In the genomic region with DNA sequence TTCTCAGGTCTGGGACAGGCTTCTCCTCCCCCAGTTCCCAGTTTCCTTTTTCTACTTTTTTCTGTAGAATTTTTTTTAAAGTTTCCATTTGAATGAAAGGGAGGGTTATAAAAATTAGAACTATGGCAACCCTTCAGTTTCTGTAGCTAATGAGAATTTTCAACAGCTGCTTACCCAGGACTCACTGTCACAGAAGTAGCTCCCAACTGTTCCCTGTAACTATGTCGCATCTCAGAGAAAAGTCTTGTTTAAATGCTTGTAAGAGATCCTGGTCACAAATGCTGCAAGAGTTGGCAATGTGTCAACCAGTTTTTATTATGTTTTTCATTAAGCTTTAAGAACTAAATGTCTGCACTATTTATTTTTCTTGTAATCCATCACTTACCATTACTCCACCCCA, we compare ENCODE assay signal across 28 mouse cellular contexts.
DNase-seq lines count a peak whose midpoint lies in the region; ATAC-seq and TF ChIP-seq lines count a peak whose summit lies in the region.
"Had no signal": no experiment of that assay in that cellular context is flagged by ENCODE, and none has a peak within 500 bp of the region (broad histone marks: within the 10 kb centered on the region; RNA-seq: fewer than 3 reads in every experiment).

No protein-coding gene starts in this region.

- no peaks in the 10 kb centered on the region for H3K9me3 ChIP-seq in heart, embryonic 12.5 days (replicated peaks)
- no peaks in the 10 kb centered on the region for H3K9me3 ChIP-seq in lung, embryonic 14.5 days (ENCODE audit: low read depth, low read length)
- H3K9me3 ChIP-seq in midbrain, postnatal 0 days (ENCODE audit: low read length) = no peaks in the 10 kb centered on the region
- H3K9me3 ChIP-seq: embryonic facial prominence, embryonic 12.5 days; embryonic facial prominence, embryonic 15.5 days; forebrain, embryonic 10.5 days; forebrain, embryonic 12.5 days; G1E had no signal

- TF ChIP-seq CTCF in layer of hippocampus, adult 2 months (conservative IDR thresholded peaks at IDR 0.05) = no peak
- no peak for TF ChIP-seq CTCF in lung, embryonic 14.5 days (IDR thresholded peaks at IDR 0.05; ENCODE audit: low read depth)
- no peak for TF ChIP-seq CTCF in midbrain, postnatal 0 days (IDR thresholded peaks at IDR 0.05)

- no peak overlapping the region for H3K9ac ChIP-seq in heart, embryonic 12.5 days
- H3K9ac ChIP-seq in lung, embryonic 14.5 days = no peak overlapping the region
- H3K9ac ChIP-seq in midbrain, postnatal 0 days (replicated peaks; ENCODE audit: low read length, poor library complexity, severe bottlenecking) = no peak overlapping the region
- H3K9ac ChIP-seq: embryonic facial prominence, embryonic 12.5 days; embryonic facial prominence, embryonic 15.5 days; forebrain, embryonic 12.5 days had no signal

- H3K4me1 ChIP-seq in heart, embryonic 12.5 days (replicated peaks) = peaks cover 11% of the 10 kb centered on the region
- H3K4me1 ChIP-seq in lung, embryonic 14.5 days (ENCODE audit: insufficient read depth) = no peaks in the 10 kb centered on the region
- no peaks in the 10 kb centered on the region for H3K4me1 ChIP-seq in midbrain, postnatal 0 days (ENCODE audit: insufficient read depth, low read length)
- H3K4me1 ChIP-seq: embryonic facial prominence, embryonic 12.5 days; embryonic facial prominence, embryonic 15.5 days had no signal

- WGBS in heart, embryonic 12.5 days = 93% methylated on average over 1 of the region's 1 CpGs
- 63% methylated on average over 1 of the region's 1 CpGs for WGBS in lung, embryonic 14.5 days
- 86% methylated on average over 1 of the region's 1 CpGs for WGBS in midbrain, postnatal 0 days

- no peak overlapping the region for H3K4me2 ChIP-seq in heart, embryonic 12.5 days
- H3K4me2 ChIP-seq in lung, embryonic 14.5 days = no peak overlapping the region
- H3K4me2 ChIP-seq in midbrain, postnatal 0 days (ENCODE audit: low read depth, low read length, poor library complexity, severe bottlenecking) = no peak overlapping the region
- H3K4me2 ChIP-seq: embryonic facial prominence, embryonic 12.5 days; embryonic facial prominence, embryonic 15.5 days; forebrain, embryonic 12.5 days had no signal

- DNase-seq in heart, adult 11 months = peak; percentile 4
- DNase-seq in layer of hippocampus, adult 2 months (ENCODE audit: low spot score in 2 of 2) = peak in 1 of 2 experiments; percentile 33
- no peak for DNase-seq in layer of hippocampus, adult 11-12 months (ENCODE audit: low spot score)
- peak; percentile 24 for DNase-seq in lung, embryonic 14.5 days
- DNase-seq in lung, postnatal 36 days = no peak
- peak; percentile 37 for DNase-seq in brain, adult 2 months (ENCODE audit: low read depth, low spot score)
- DNase-seq in midbrain, postnatal 0 days (ENCODE audit: low spot score) = no peak
- DNase-seq: adrenal gland, adult 8-10 months; adrenal gland, postnatal 14 days; adrenal gland, postnatal 36 days; cerebellum, adult 11 months; cerebellum, adult 18-20 months; cerebellum, adult 8-10 months; cerebellum, adult 9-11 months; cerebellum, postnatal 14 days; cerebellum, postnatal 36 days; embryo, embryonic 11 days had no signal

- no peak overlapping the region for H3K27ac ChIP-seq in heart, embryonic 12.5 days (ENCODE audit: poor library complexity, severe bottlenecking)
- peak overlapping the region; percentile 76 for H3K27ac ChIP-seq in layer of hippocampus, adult 2 months
- H3K27ac ChIP-seq in lung, embryonic 14.5 days (ENCODE audit: low read depth) = no peak overlapping the region
- no peak overlapping the region for H3K27ac ChIP-seq in midbrain, postnatal 0 days (ENCODE audit: low read depth, low read length)
- H3K27ac ChIP-seq: embryonic facial prominence, embryonic 12.5 days; embryonic facial prominence, embryonic 15.5 days; forebrain, embryonic 10.5 days; forebrain, embryonic 12.5 days had no signal

- no peak for ATAC-seq in heart, embryonic 12.5 days (ENCODE audit: insufficient number of reproducible peaks, low FRiP score)
- ATAC-seq in lung, embryonic 14.5 days (ENCODE audit: insufficient read depth) = no peak
- no peak for ATAC-seq in midbrain, postnatal 0 days (ENCODE audit: low FRiP score)
- ATAC-seq: activated CD4-positive, CD25-positive, alpha-beta regulatory T cell, adult 4 months; forebrain, embryonic 14.5 days; forebrain, embryonic 16.5 days; Patski had no signal

- H3K36me3 ChIP-seq in heart, embryonic 12.5 days = no peaks in the 10 kb centered on the region
- no peaks in the 10 kb centered on the region for H3K36me3 ChIP-seq in lung, embryonic 14.5 days (ENCODE audit: insufficient read depth)
- no peaks in the 10 kb centered on the region for H3K36me3 ChIP-seq in midbrain, postnatal 0 days (ENCODE audit: insufficient read depth, low read length)
- H3K36me3 ChIP-seq: embryonic facial prominence, embryonic 12.5 days; embryonic facial prominence, embryonic 15.5 days; forebrain, embryonic 10.5 days; forebrain, embryonic 12.5 days had no signal

- H3K27me3 ChIP-seq in heart, embryonic 12.5 days (replicated peaks) = no peaks in the 10 kb centered on the region
- H3K27me3 ChIP-seq in lung, embryonic 14.5 days (ENCODE audit: insufficient read depth, low read length) = no peaks in the 10 kb centered on the region
- H3K27me3 ChIP-seq in midbrain, postnatal 0 days (ENCODE audit: insufficient read depth, low read length) = no peaks in the 10 kb centered on the region
- H3K27me3 ChIP-seq: embryonic facial prominence, embryonic 12.5 days; embryonic facial prominence, embryonic 15.5 days; forebrain, embryonic 12.5 days had no signal

- no peak overlapping the region for H3K4me3 ChIP-seq in heart, embryonic 12.5 days
- H3K4me3 ChIP-seq in layer of hippocampus, adult 2 months = no peak overlapping the region
- no peak overlapping the region for H3K4me3 ChIP-seq in lung, embryonic 14.5 days (ENCODE audit: low read depth, low read length)
- H3K4me3 ChIP-seq in midbrain, postnatal 0 days (ENCODE audit: low read depth, low read length) = no peak overlapping the region
- H3K4me3 ChIP-seq: embryonic facial prominence, embryonic 12.5 days; embryonic facial prominence, embryonic 15.5 days; erythroblast, embryonic 14.5 days; forebrain, embryonic 10.5 days; forebrain, embryonic 12.5 days had no signal

Comparison
In these comparisons a context has a peak if more than half of its experiments do, and no peak if none do; other contexts are left out.
1. DNase-seq: peak in heart, adult 11 months (single experiment), lung, embryonic 14.5 days (single experiment) and brain, adult 2 months (single experiment); none in layer of hippocampus, adult 11-12 months (single experiment), lung, postnatal 36 days (single experiment) and midbrain, postnatal 0 days (single experiment).